Mouse (Mus musculus): ENCODE measurements around the gene Osbpl2. TPM values are rescaled to one million over a fixed set of nuclear protein-coding genes. Genes with fewer than 3 reads are reported as not detected.

Gene Osbpl2
- polyA plus RNA-seq, 1 experiment from 2014 or later: 35.0 TPM

- Histone ChIP-seq H3K4me2 (ENCODE audit: low read depth, low read length) (peak overlapping the region; percentile 97), H3K27ac (ENCODE audit: low read length) (no peak overlapping the region), H3K27me3 (ENCODE audit: control insufficient read depth, insufficient read depth, low read length) (peaks cover 72% of the 10 kb centered on the region), H3K9me3 (replicated peaks; ENCODE audit: control insufficient read depth, low read length) (no peaks in the 10 kb centered on the region), H3K9ac (ENCODE audit: low read length) (no peak overlapping the region), H3K4me1 (ENCODE audit: control insufficient read depth, insufficient read depth, low read length) (peaks cover 18% of the 10 kb centered on the region), H3K4me3 (ENCODE audit: low read length) (peak overlapping the region; percentile 63), H3K36me3 (ENCODE audit: control insufficient read depth, insufficient read depth) (no peaks in the 10 kb centered on the region)
- WGBS: 2% methylated on average over 52 of the region's 57 CpGs
- ATAC-seq (replicated peaks; ENCODE audit: extremely low read depth, insufficient read depth, low FRiP score): no peak
Measured at GRCm38 (mm10) chr2:180103151-180103977, 15.7 kb upstream of the Osbpl2 start.

DNA sequence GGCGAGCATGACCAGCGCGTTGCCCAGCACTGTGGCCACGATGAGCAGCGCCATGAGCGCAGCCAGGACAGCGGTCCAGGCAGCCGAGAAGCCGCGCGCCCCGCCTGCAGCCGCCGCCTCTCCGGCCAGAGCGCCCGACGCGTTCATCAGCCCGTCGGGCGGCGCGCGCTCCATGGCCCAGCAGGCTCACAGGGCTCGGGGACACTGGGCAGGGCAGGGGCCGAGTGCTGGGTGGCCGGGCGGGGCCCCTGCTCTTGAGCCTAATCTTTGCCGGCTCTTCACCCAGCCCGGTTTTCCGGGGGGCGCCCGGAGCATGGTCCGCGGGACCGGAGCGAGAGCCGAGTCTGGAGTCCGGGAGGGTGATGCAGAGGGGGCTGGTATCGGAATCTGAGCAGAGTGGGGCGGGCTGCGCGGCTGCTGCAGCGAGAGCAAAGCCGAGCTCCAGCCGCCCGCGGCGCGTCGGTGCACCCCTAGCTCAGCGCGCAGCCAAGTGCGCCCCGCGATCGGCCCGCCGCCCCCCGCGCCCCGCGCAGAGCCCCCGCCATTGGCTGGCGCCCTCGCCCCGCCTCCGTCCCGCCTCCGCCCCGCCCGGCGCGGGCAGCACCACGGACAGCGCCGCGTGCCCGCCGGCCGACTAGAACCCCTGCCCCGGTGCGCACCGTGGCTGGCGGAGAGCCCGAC is 15.0 kb upstream of the Osbpl2 start, which contains the start of gene Hrh3:
TSS of gene Hrh3 (minus strand) at position 511 of the 681 bp plus-strand sequence.
- WGBS: under 1% methylated on average over 63 of the region's 87 CpGs
- Histone ChIP-seq H3K4me1 (ENCODE audit: control insufficient read depth, insufficient read depth, low read length) (peaks cover 18% of the 10 kb centered on the region), H3K4me2 (ENCODE audit: low read depth, low read length) (peak within 1 kb of the TSS; percentile 97), H3K36me3 (ENCODE audit: control insufficient read depth, insufficient read depth) (no peaks in the 10 kb centered on the region), H3K9ac (ENCODE audit: low read length) (no peak within 1 kb of the TSS), H3K27ac (ENCODE audit: low read length) (no peak within 1 kb of the TSS), H3K4me3 (ENCODE audit: low read length) (peak within 1 kb of the TSS; percentile 63), H3K9me3 (replicated peaks; ENCODE audit: control insufficient read depth, low read length) (no peaks in the 10 kb centered on the region), H3K27me3 (ENCODE audit: control insufficient read depth, insufficient read depth, low read length) (peaks cover 64% of the 10 kb centered on the region)
- peak; percentile 72 for ATAC-seq (replicated peaks; ENCODE audit: extremely low read depth, insufficient read depth, low FRiP score)

- H3K36me3 ChIP-seq (ENCODE audit: control insufficient read depth, insufficient read depth): no peaks in the 10 kb centered on the region
- H3K4me2 ChIP-seq (ENCODE audit: low read depth, low read length): peak overlapping the region; percentile 97
- no peak for ATAC-seq (replicated peaks; ENCODE audit: extremely low read depth, insufficient read depth, low FRiP score)
- no peaks in the 10 kb centered on the region for H3K9me3 ChIP-seq (replicated peaks; ENCODE audit: control insufficient read depth, low read length)
- peaks cover 60% of the 10 kb centered on the region for H3K27me3 ChIP-seq (ENCODE audit: control insufficient read depth, insufficient read depth, low read length)
- H3K9ac ChIP-seq (ENCODE audit: low read length): no peak overlapping the region
- peak overlapping the region; percentile 63 for H3K4me3 ChIP-seq (ENCODE audit: low read length)
- H3K4me1 ChIP-seq (ENCODE audit: control insufficient read depth, insufficient read depth, low read length): peaks cover 15% of the 10 kb centered on the region
- no peak overlapping the region for H3K27ac ChIP-seq (ENCODE audit: low read length)
- WGBS: 9% methylated on average over 24 of the region's 24 CpGs
Measured at GRCm38 (mm10) chr2:180104659-180105377, 14.3 kb upstream of the Osbpl2 start.

DNA sequence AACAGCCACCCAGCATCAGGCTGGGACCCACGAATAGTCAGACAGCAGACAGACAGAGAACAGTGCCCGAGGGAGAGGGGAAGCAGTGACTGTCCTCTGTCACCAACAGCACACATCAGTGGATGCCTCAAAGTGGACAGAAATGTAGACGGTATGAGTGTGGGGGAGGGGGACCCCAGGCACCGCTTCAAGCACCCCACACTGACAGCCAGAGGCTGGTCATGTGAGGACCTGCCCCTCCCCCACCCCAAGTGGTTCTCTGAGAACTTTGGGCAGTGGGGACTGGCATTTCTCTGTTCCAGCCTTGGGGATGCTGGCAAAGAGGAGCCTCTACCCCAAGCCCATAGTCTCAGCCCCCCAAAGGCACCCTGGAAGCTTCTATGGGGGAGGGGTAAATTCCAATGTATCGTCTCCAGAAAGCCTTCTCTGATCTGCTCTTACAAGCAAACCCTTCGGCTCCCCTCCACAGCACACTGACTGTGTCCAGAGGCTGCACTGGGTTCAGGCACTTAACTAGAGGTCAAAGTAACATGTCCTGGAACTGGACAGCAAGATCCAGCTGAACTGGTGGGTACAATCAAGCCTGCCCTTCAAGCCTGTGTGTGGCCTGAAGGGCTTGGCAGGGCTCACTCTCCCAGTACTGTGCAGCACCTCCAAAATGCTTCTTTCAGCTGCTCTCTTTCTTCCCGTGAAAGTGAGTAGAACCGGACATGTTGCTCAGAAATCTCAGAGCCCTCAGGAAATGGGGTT is 13.5 kb upstream of the Osbpl2 start:
- 28% methylated on average over 8 of the region's 8 CpGs for WGBS
- no peak overlapping the region for H3K9ac ChIP-seq (ENCODE audit: low read length)
- H3K27me3 ChIP-seq (ENCODE audit: control insufficient read depth, insufficient read depth, low read length): peaks cover 52% of the 10 kb centered on the region
- no peak overlapping the region for H3K4me2 ChIP-seq (ENCODE audit: low read depth, low read length)
- peaks cover 15% of the 10 kb centered on the region for H3K4me1 ChIP-seq (ENCODE audit: control insufficient read depth, insufficient read depth, low read length)
- no peak overlapping the region for H3K4me3 ChIP-seq (ENCODE audit: low read length)
- H3K36me3 ChIP-seq (ENCODE audit: control insufficient read depth, insufficient read depth): no peaks in the 10 kb centered on the region
- no peak overlapping the region for H3K27ac ChIP-seq (ENCODE audit: low read length)
- ATAC-seq (replicated peaks; ENCODE audit: extremely low read depth, insufficient read depth, low FRiP score): no peak
- H3K9me3 ChIP-seq (replicated peaks; ENCODE audit: control insufficient read depth, low read length): no peaks in the 10 kb centered on the region

GRCm38 (mm10) chr2:180107081-180107480 is 12.0 kb upstream of the Osbpl2 start:
- H3K9me3 ChIP-seq (replicated peaks; ENCODE audit: control insufficient read depth, low read length): no peaks in the 10 kb centered on the region
- H3K27ac ChIP-seq (ENCODE audit: low read length): no peak overlapping the region
- H3K27me3 ChIP-seq (ENCODE audit: control insufficient read depth, insufficient read depth, low read length): peaks cover 39% of the 10 kb centered on the region
- no peak for ATAC-seq (replicated peaks; ENCODE audit: extremely low read depth, insufficient read depth, low FRiP score)
- H3K36me3 ChIP-seq (ENCODE audit: control insufficient read depth, insufficient read depth): no peaks in the 10 kb centered on the region
- H3K4me2 ChIP-seq (ENCODE audit: low read depth, low read length): no peak overlapping the region
- peaks cover 15% of the 10 kb centered on the region for H3K4me1 ChIP-seq (ENCODE audit: control insufficient read depth, insufficient read depth, low read length)
- no peak overlapping the region for H3K4me3 ChIP-seq (ENCODE audit: low read length)
- 55% methylated on average over 4 of the region's 4 CpGs for WGBS
- no peak overlapping the region for H3K9ac ChIP-seq (ENCODE audit: low read length)

DNA sequence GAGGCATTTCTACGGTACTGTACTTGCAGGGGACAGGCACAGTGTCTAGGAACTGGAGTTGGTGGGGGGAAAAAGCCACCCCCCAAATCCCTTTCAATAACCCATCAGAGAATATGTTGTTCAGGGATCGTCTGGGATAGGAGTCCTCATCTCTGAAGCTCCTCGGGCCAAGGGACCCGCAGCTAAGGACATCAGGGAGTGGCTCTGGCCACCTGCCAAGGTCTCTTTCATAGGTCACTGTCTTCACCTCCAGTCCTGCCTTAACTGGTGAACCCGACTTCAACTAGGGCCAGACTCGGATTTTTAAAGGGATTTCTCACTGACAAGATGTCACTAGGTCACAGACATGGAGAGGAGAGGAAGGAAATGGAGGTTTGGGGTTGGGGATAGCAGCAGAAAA is 10.8 kb upstream of the Osbpl2 start:
- WGBS: 48% methylated on average over 6 of the region's 6 CpGs
- Histone ChIP-seq H3K9ac (ENCODE audit: low read length) (no peak overlapping the region), H3K4me2 (ENCODE audit: low read depth, low read length) (no peak overlapping the region), H3K4me3 (ENCODE audit: low read length) (no peak overlapping the region), H3K36me3 (ENCODE audit: control insufficient read depth, insufficient read depth) (no peaks in the 10 kb centered on the region), H3K9me3 (replicated peaks; ENCODE audit: control insufficient read depth, low read length) (no peaks in the 10 kb centered on the region), H3K27me3 (ENCODE audit: control insufficient read depth, insufficient read depth, low read length) (peaks cover 27% of the 10 kb centered on the region), H3K27ac (ENCODE audit: low read length) (no peak overlapping the region), H3K4me1 (ENCODE audit: control insufficient read depth, insufficient read depth, low read length) (peaks cover 11% of the 10 kb centered on the region)
- no peak for ATAC-seq (replicated peaks; ENCODE audit: extremely low read depth, insufficient read depth, low FRiP score)

GRCm38 (mm10) chr2:180113909-180114890 is 4.9 kb upstream of the Osbpl2 start:
- Histone ChIP-seq H3K4me1 (ENCODE audit: control insufficient read depth, insufficient read depth, low read length) (peaks cover 34% of the 10 kb centered on the region), H3K36me3 (ENCODE audit: control insufficient read depth, insufficient read depth) (no peaks in the 10 kb centered on the region), H3K4me2 (ENCODE audit: low read depth, low read length) (no peak overlapping the region), H3K9me3 (replicated peaks; ENCODE audit: control insufficient read depth, low read length) (no peaks in the 10 kb centered on the region), H3K9ac (ENCODE audit: low read length) (no peak overlapping the region), H3K27ac (ENCODE audit: low read length) (no peak overlapping the region), H3K27me3 (ENCODE audit: control insufficient read depth, insufficient read depth, low read length) (no peaks in the 10 kb centered on the region), H3K4me3 (ENCODE audit: low read length) (no peak overlapping the region)
- no peak for ATAC-seq (replicated peaks; ENCODE audit: extremely low read depth, insufficient read depth, low FRiP score)
- 52% methylated on average over 17 of the region's 17 CpGs for WGBS

DNA sequence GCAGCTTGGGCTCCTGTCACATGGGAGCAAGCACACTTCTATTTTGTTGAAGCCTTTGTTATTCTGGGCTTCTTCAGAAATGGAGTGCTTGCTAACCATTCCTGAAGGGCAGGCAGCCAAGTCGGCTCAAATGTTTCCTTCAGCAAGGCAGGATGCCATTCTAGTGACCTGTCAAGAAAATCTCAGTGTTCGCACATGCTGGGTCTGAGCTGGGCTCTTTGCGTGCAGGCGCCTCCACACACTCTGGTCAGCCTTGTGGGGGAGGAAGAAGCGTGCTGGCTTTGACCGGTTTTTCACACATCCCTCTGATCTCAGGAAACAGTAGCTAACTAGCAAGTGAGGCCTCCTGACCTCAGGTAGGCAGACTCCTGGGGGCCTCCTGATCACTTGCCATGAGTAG is 3.8 kb upstream of the Osbpl2 start:
- WGBS: 11% methylated on average over 6 of the region's 6 CpGs
- Histone ChIP-seq H3K4me3 (ENCODE audit: low read length) (no peak overlapping the region), H3K4me2 (ENCODE audit: low read depth, low read length) (no peak overlapping the region), H3K27me3 (ENCODE audit: control insufficient read depth, insufficient read depth, low read length) (no peaks in the 10 kb centered on the region), H3K9me3 (replicated peaks; ENCODE audit: control insufficient read depth, low read length) (no peaks in the 10 kb centered on the region), H3K36me3 (ENCODE audit: control insufficient read depth, insufficient read depth) (no peaks in the 10 kb centered on the region), H3K4me1 (ENCODE audit: control insufficient read depth, insufficient read depth, low read length) (peaks cover 40% of the 10 kb centered on the region), H3K9ac (ENCODE audit: low read length) (no peak overlapping the region), H3K27ac (ENCODE audit: low read length) (peak overlapping the region; percentile 43)
- no peak for ATAC-seq (replicated peaks; ENCODE audit: extremely low read depth, insufficient read depth, low FRiP score)
